Comparison of ENCODE assay signal across 9 mouse cellular contexts in genomic region chr17:50019090-50019489, GRCm38 (mm10).
DNase-seq lines count a peak whose midpoint lies in the region; ATAC-seq lines count a peak whose summit lies in the region.
"Had no signal": no experiment of that assay in that cellular context is flagged by ENCODE, and none has a peak within 500 bp of the region (broad histone marks: within the 10 kb centered on the region; RNA-seq: fewer than 3 reads in every experiment).

No protein-coding gene starts in this region.

- peaks cover 48% of the 10 kb centered on the region for H3K4me1 ChIP-seq in neural tube, embryonic 13.5 days (replicated peaks)

- peak; percentile 20 to 36 for DNase-seq in cerebellum, adult 18-20 months
- DNase-seq in cerebellum, adult 11 months, result no peak
- no peak for DNase-seq in neural tube, embryonic 10.5 days (ENCODE audit: extremely low spot score, low spot score)
- DNase-seq in liver, result peak; percentile 89
- peak; percentile 71 to 83 for DNase-seq in spleen, postnatal 4 days (ENCODE audit: low spot score in 2 of 2)
- no peak for DNase-seq in adrenal gland, adult (ENCODE audit: inconsistent age in 2 of 2, low spot score in 1 of 2)
- DNase-seq in left cerebral cortex, postnatal 14 days (ENCODE audit: low spot score in 2 of 2), result no peak
- DNase-seq: lung, postnatal 4 days had no signal

- H3K27me3 ChIP-seq in neural tube, embryonic 13.5 days, result no peaks in the 10 kb centered on the region; the same call in 1 of the 2 replicates

- no peaks in the 10 kb centered on the region for H3K9me3 ChIP-seq in neural tube, embryonic 13.5 days

- H3K27ac ChIP-seq in neural tube, embryonic 13.5 days (replicated peaks), result no peak overlapping the region; the same call in 1 of the 2 replicates

- intact Hi-C loops in left cerebral cortex, postnatal 14 days (cut with DNase I), result no loop called here

- H3K4me2 ChIP-seq in neural tube, embryonic 13.5 days, result no peak overlapping the region

- no peak overlapping the region for H3K4me3 ChIP-seq in neural tube, embryonic 13.5 days

- peak; percentile 15; the same call in 1 of the 2 replicates for ATAC-seq in neural tube, embryonic 13.5 days (ENCODE audit: low read depth)

- H3K36me3 ChIP-seq in neural tube, embryonic 13.5 days, result no peaks in the 10 kb centered on the region

- no peak overlapping the region for H3K9ac ChIP-seq in neural tube, embryonic 13.5 days

- WGBS in neural tube, embryonic 13.5 days, result 40% methylated on average over 5 of the region's 5 CpGs

Comparison
In these comparisons a context has a peak if more than half of its experiments do, and no peak if none do; other contexts are left out.
1. DNase-seq: peak in cerebellum, adult 18-20 months (2 of 2), liver (single experiment) and spleen, postnatal 4 days (2 of 2); none in cerebellum, adult 11 months (single experiment), neural tube, embryonic 10.5 days (single experiment), adrenal gland, adult (0 of 2) and left cerebral cortex, postnatal 14 days (0 of 2).